Mouse (Mus musculus) spleen, adult 2 months (tissue): ENCODE measurements around the gene March10.

Experiments used
- CTCF ChIP-seq: fragments of 200-500 bp; IDR thresholded peaks from 2 replicates; pipeline ENCODE4 v1.5.1; 2011; ENCODE audit warnings: mild to moderate bottlenecking, inconsistent platforms; ENCODE audit not compliant: insufficient read depth, insufficient read length, insufficient replicate concordance; ENCODE audit errors: extremely low read depth
- POLR2A ChIP-seq: fragments of 200-500 bp; IDR thresholded peaks from 2 replicates; pipeline ENCODE4 v1.6.1; 2011; ENCODE audit warnings: low read depth, low read length, inconsistent platforms

- TF ChIP-seq POLR2A (no peak), CTCF (no peak)
Measured at GRCm38 (mm10) chr11:105368833-105369232, 87.7 kb downstream of the March10 start.
